Mouse (Mus musculus): ENCODE data around the gene Eml3. TPM values are rescaled to one million over a fixed set of nuclear protein-coding genes. Genes with fewer than 3 reads are reported as not detected.

Gene Eml3
- polyA plus RNA-seq, 1 experiment from 2014 or later: 24.6 TPM

GRCm38 (mm10) chr19:8897865-8898495, 31.4 kb upstream of the Eml3 start, which contains the start of gene Ganab:
TSS of gene Ganab (plus strand) at chr19:8898071.
- H3K4me1 ChIP-seq (replicated peaks; ENCODE audit: control insufficient read depth, insufficient read depth): 0 out of 2 replicates have a peak, but pooled peaks cover 3% of the 10 kb centered on the region
- ATAC-seq (ENCODE audit: low FRiP score, low TSS enrichment) (peak; percentile 99), DNase-seq (ENCODE audit: low spot score) (peak; percentile 98)
- H3K36me3 ChIP-seq (ENCODE audit: control insufficient read depth, insufficient read depth, low read length): peaks cover 8% of the 10 kb centered on the region; the same call in 1 of the 2 replicates
- peak within 1 kb of the TSS; percentile 83 for H3K9ac ChIP-seq (ENCODE audit: low read length)
- peak within 1 kb of the TSS; percentile 82 for H3K4me3 ChIP-seq (ENCODE audit: low read depth, low read length)
- H3K27ac ChIP-seq (replicated peaks): peak within 1 kb of the TSS; percentile 89
- no peaks in the 10 kb centered on the region for H3K9me3 ChIP-seq (ENCODE audit: control insufficient read depth, low read length)
- H3K4me2 ChIP-seq (replicated peaks; ENCODE audit: low read depth): peak within 1 kb of the TSS; percentile 87
- peak; percentile 12; the same call in 1 of the 2 replicates for TF ChIP-seq CTCF (IDR thresholded peaks at IDR 0.05; ENCODE audit: low read depth)
- peak; percentile 42 for TF ChIP-seq EP300 (optimal IDR thresholded peaks at IDR 0.05)
- under 1% methylated on average over 53 of the region's 53 CpGs for WGBS
- no peaks in the 10 kb centered on the region for H3K27me3 ChIP-seq (ENCODE audit: control insufficient read depth, insufficient read depth, low read length)

DNA sequence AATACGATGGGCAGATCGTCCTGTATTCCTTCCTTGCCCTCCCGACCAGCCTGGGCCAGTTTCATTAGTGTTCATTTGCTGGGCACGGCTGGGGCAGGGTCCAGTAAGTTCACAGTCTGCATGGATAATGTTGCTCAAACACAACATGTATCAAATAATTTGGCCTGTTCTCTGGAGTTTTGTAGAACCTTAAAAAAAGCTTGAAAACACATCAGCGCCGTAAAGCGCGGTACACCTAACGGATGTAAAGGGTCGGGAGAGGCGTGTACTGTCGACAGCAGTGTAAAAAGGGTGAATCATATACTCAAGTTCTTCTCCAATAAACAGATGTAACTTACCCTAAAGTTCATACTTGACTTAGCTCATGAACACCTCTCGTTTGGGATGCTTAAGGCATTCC, 30.8 kb upstream of the Eml3 start:
- H3K4me2 ChIP-seq (replicated peaks; ENCODE audit: low read depth): peak overlapping the region; percentile 87
- WGBS: 3% methylated on average over 13 of the region's 13 CpGs
- TF ChIP-seq CTCF (IDR thresholded peaks at IDR 0.05; ENCODE audit: low read depth): no peak
- TF ChIP-seq EP300 (optimal IDR thresholded peaks at IDR 0.05): no peak
- H3K36me3 ChIP-seq (ENCODE audit: control insufficient read depth, insufficient read depth, low read length): peaks cover 11% of the 10 kb centered on the region; the same call in 1 of the 2 replicates
- DNase-seq (ENCODE audit: low spot score) (no peak), ATAC-seq (ENCODE audit: low FRiP score, low TSS enrichment) (no peak)
- H3K4me3 ChIP-seq (ENCODE audit: low read depth, low read length): peak overlapping the region; percentile 82
- no peaks in the 10 kb centered on the region for H3K9me3 ChIP-seq (ENCODE audit: control insufficient read depth, low read length)
- H3K27me3 ChIP-seq (ENCODE audit: control insufficient read depth, insufficient read depth, low read length): no peaks in the 10 kb centered on the region
- H3K4me1 ChIP-seq (replicated peaks; ENCODE audit: control insufficient read depth, insufficient read depth): 0 out of 2 replicates have a peak, but pooled peaks cover 3% of the 10 kb centered on the region
- peak overlapping the region; percentile 83 for H3K9ac ChIP-seq (ENCODE audit: low read length)
- peak overlapping the region; percentile 83 for H3K27ac ChIP-seq (replicated peaks)

DNA sequence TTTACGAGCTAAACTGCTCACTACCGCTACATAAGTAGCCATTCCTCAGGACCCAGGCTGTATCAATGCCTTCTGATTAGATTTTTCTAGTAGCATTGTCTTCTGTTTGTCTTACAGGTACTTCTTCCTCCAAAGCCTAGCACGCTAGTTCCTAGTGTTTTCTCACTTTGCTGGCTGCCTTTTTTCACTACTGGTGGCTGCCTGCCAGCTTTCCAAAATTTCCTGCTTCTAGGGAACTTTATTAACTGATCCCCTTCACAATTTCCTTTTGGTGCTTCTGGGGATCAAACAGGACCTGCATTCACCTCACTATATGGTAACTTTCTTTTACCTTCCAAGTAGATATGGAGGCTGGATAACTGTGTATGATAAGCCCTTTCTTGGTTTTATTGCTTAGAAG, 30.3 kb upstream of the Eml3 start:
- DNase-seq (ENCODE audit: low spot score): no peak
- peak overlapping the region; percentile 87 for H3K4me2 ChIP-seq (replicated peaks; ENCODE audit: low read depth)
- H3K27ac ChIP-seq (replicated peaks): no peak overlapping the region
- peak overlapping the region; percentile 83 for H3K9ac ChIP-seq (ENCODE audit: low read length)
- TF ChIP-seq CTCF (IDR thresholded peaks at IDR 0.05; ENCODE audit: low read depth) (no peak), EP300 (optimal IDR thresholded peaks at IDR 0.05) (no peak)
- H3K27me3 ChIP-seq (ENCODE audit: control insufficient read depth, insufficient read depth, low read length): no peaks in the 10 kb centered on the region
- H3K36me3 ChIP-seq (ENCODE audit: control insufficient read depth, insufficient read depth, low read length): peaks cover 11% of the 10 kb centered on the region; the same call in 1 of the 2 replicates
- 0 out of 2 replicates have a peak, but pooled peaks cover 3% of the 10 kb centered on the region for H3K4me1 ChIP-seq (replicated peaks; ENCODE audit: control insufficient read depth, insufficient read depth)
- WGBS: 26% methylated on average over 3 of the region's 3 CpGs
- H3K4me3 ChIP-seq (ENCODE audit: low read depth, low read length): peak overlapping the region; percentile 82
- no peak for ATAC-seq (ENCODE audit: low FRiP score, low TSS enrichment)
- H3K9me3 ChIP-seq (ENCODE audit: control insufficient read depth, low read length): no peaks in the 10 kb centered on the region

DNA sequence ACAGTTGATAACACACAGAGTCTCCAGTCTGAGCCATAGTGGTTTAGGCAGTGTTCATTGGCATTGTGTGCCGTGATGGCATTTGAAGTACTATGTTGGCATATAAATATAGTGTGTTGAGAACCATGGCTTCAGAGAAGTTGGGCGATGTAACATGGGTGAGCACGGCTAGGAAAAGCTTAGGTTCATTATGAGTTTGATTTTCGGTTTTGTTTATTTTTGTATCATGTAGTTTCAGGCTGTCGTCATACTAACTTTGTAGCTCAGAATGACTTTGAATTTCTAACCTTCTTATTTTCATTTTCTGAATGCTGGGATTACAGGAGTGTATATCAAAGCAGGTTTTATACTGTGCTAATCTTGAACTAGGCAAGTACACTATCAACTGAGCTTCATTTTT, 25.9 kb upstream of the Eml3 start:
- no peaks in the 10 kb centered on the region for H3K4me1 ChIP-seq (replicated peaks; ENCODE audit: control insufficient read depth, insufficient read depth)
- no peaks in the 10 kb centered on the region for H3K27me3 ChIP-seq (ENCODE audit: control insufficient read depth, insufficient read depth, low read length)
- H3K4me2 ChIP-seq (replicated peaks; ENCODE audit: low read depth): no peak overlapping the region
- no peak overlapping the region for H3K4me3 ChIP-seq (ENCODE audit: low read depth, low read length)
- H3K9me3 ChIP-seq (ENCODE audit: control insufficient read depth, low read length): no peaks in the 10 kb centered on the region
- no peak for ATAC-seq (ENCODE audit: low FRiP score, low TSS enrichment)
- 91% methylated on average over 5 of the region's 5 CpGs for WGBS
- no peak overlapping the region for H3K9ac ChIP-seq (ENCODE audit: low read length)
- no peak for DNase-seq (ENCODE audit: low spot score)
- TF ChIP-seq EP300 (optimal IDR thresholded peaks at IDR 0.05) (no peak), CTCF (IDR thresholded peaks at IDR 0.05; ENCODE audit: low read depth) (no peak)
- no peak overlapping the region for H3K27ac ChIP-seq (replicated peaks)
- H3K36me3 ChIP-seq (ENCODE audit: control insufficient read depth, insufficient read depth, low read length): peaks cover 20% of the 10 kb centered on the region

- TF ChIP-seq EP300 (optimal IDR thresholded peaks at IDR 0.05): no peak
- no peak for TF ChIP-seq CTCF (IDR thresholded peaks at IDR 0.05; ENCODE audit: low read depth)
- Histone ChIP-seq H3K4me2 (replicated peaks; ENCODE audit: low read depth) (no peak overlapping the region), H3K27me3 (ENCODE audit: control insufficient read depth, insufficient read depth, low read length) (no peaks in the 10 kb centered on the region), H3K9ac (ENCODE audit: low read length) (no peak overlapping the region), H3K9me3 (ENCODE audit: control insufficient read depth, low read length) (no peaks in the 10 kb centered on the region), H3K4me3 (ENCODE audit: low read depth, low read length) (no peak overlapping the region), H3K27ac (replicated peaks) (no peak overlapping the region), H3K36me3 (ENCODE audit: control insufficient read depth, insufficient read depth, low read length) (peaks cover 52% of the 10 kb centered on the region), H3K4me1 (replicated peaks; ENCODE audit: control insufficient read depth, insufficient read depth) (no peaks in the 10 kb centered on the region)
- no peak for DNase-seq (ENCODE audit: low spot score)
- WGBS: 93% methylated on average over 6 of the region's 6 CpGs
- no peak for ATAC-seq (ENCODE audit: low FRiP score, low TSS enrichment)
Observed at GRCm38 (mm10) chr19:8908531-8908930, 20.8 kb upstream of the Eml3 start.

DNA sequence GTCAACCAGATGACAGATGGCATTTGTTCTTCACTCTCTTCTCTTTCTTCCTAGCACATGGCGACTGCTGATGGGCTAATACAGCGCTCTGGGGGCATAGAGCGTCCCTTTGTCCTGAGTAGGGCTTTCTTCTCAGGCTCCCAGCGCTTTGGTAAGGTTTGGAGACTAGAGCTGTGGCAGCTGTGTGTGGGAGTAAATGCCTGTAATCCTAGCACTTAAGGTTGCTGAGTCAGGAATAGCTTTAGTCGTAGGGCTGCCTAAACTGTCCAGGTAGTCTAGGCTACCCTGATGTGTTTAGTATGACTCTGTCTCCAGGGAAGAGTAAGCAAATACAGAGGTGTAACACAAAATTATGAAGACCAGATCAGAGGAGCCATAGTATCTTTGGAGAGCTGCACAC, 17.5 kb upstream of the Eml3 start:
- DNase-seq (ENCODE audit: low spot score) (no peak), ATAC-seq (ENCODE audit: low FRiP score, low TSS enrichment) (no peak)
- Histone ChIP-seq H3K4me2 (replicated peaks; ENCODE audit: low read depth) (no peak overlapping the region), H3K36me3 (ENCODE audit: control insufficient read depth, insufficient read depth, low read length) (peaks cover 74% of the 10 kb centered on the region), H3K27ac (replicated peaks) (no peak overlapping the region), H3K27me3 (ENCODE audit: control insufficient read depth, insufficient read depth, low read length) (no peaks in the 10 kb centered on the region), H3K9me3 (ENCODE audit: control insufficient read depth, low read length) (no peaks in the 10 kb centered on the region), H3K4me1 (replicated peaks; ENCODE audit: control insufficient read depth, insufficient read depth) (no peaks in the 10 kb centered on the region), H3K4me3 (ENCODE audit: low read depth, low read length) (no peak overlapping the region), H3K9ac (ENCODE audit: low read length) (no peak overlapping the region)
- WGBS: 94% methylated on average over 5 of the region's 5 CpGs
- TF ChIP-seq EP300 (optimal IDR thresholded peaks at IDR 0.05): no peak
- TF ChIP-seq CTCF (IDR thresholded peaks at IDR 0.05; ENCODE audit: low read depth): no peak

All from stomach, postnatal 0 days (tissue).